Mouse (Mus musculus) induced T-regulatory cell, adult 2 months (primary cell): ENCODE data around the gene Syngr1.

Experiments used
- DNase-seq: peaks from one replicate; pipeline ENCODE4 v3.0.0-alpha.2; 2012; ENCODE audit warnings: low read depth

Gene Syngr1

GRCm38 (mm10) chr15:80070095-80070644 lies 21.0 kb upstream of the Syngr1 start:
- no peak for DNase-seq

- DNase-seq = no peak
Observed at GRCm38 (mm10) chr15:80071951-80072437, 19.1 kb upstream of the Syngr1 start.

- no peak for DNase-seq
Observed at GRCm38 (mm10) chr15:80072579-80073255, 18.4 kb upstream of the Syngr1 start.

GRCm38 (mm10) chr15:80073256-80073621 lies 17.9 kb upstream of the Syngr1 start:
- DNase-seq = no peak

GRCm38 (mm10) chr15:80074663-80075373 lies 16.3 kb upstream of the Syngr1 start:
- no peak for DNase-seq

- no peak for DNase-seq
Observed at GRCm38 (mm10) chr15:80075374-80075694, 15.8 kb upstream of the Syngr1 start.

GRCm38 (mm10) chr15:80075733-80076337 lies 15.3 kb upstream of the Syngr1 start:
- no peak for DNase-seq

- DNase-seq = peak; percentile 87
Observed at GRCm38 (mm10) chr15:80076338-80077136, 14.6 kb upstream of the Syngr1 start.

- DNase-seq = peak; percentile 36
Observed at GRCm38 (mm10) chr15:80078058-80078814, 12.9 kb upstream of the Syngr1 start.

GRCm38 (mm10) chr15:80079129-80079668 lies 11.9 kb upstream of the Syngr1 start:
- DNase-seq = no peak

- peak; percentile 32 for DNase-seq
Observed at GRCm38 (mm10) chr15:80079954-80080353, 11.2 kb upstream of the Syngr1 start.

GRCm38 (mm10) chr15:80080711-80081615 lies 10.2 kb upstream of the Syngr1 start:
- peak; percentile 94 for DNase-seq

- DNase-seq = peak; percentile 43
Observed at GRCm38 (mm10) chr15:80081801-80082546, 9.2 kb upstream of the Syngr1 start.

GRCm38 (mm10) chr15:80082661-80083275 lies 8.4 kb upstream of the Syngr1 start:
- DNase-seq = peak; percentile 69

- DNase-seq = peak; percentile 100
Observed at GRCm38 (mm10) chr15:80083276-80083731, 7.8 kb upstream of the Syngr1 start.

- DNase-seq = no peak
Observed at GRCm38 (mm10) chr15:80083740-80084139, 7.4 kb upstream of the Syngr1 start.

- no peak for DNase-seq
Observed at GRCm38 (mm10) chr15:80087406-80088012, 3.6 kb upstream of the Syngr1 start.

GRCm38 (mm10) chr15:80088637-80089036 lies 2.5 kb upstream of the Syngr1 start:
- DNase-seq = peak; percentile 97
